Mouse (Mus musculus): Measurements from ENCODE around the gene Rnf183. TPM values are rescaled to one million over a fixed set of nuclear protein-coding genes. Genes with fewer than 3 reads are reported as not detected.

Rnf183 gene
- polyA plus RNA-seq, 1 experiment from 2014 or later: 0.24 TPM

DNA sequence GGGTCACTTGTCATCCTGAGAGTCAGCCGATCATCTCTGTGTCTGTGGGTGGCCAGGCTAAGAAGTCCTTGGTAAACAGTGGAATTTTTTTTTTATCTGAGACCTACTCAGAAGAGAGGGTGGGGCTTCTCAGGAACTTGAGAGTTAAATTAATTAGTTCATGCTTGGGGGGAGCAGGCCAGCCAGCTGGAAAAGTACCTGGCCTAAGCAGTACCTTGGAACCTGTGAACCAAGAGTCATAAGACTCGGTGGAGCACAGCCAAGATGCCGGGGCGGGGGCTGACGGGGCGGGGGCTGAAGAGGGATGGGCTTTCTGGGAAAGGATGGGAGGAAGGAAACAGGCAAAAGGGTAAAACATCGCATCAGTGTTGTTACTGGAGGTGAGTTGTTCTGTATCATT lies 2.8 kb upstream of the Rnf183 start:
- Histone ChIP-seq H3K9ac (ENCODE audit: low read depth, low read length) (no peak overlapping the region), H3K4me2 (replicated peaks; ENCODE audit: low read depth, low read length) (no peak overlapping the region), H3K27me3 (ENCODE audit: control insufficient read depth, insufficient read depth, low read length) (no peaks in the 10 kb centered on the region), H3K9me3 (ENCODE audit: control insufficient read depth, low read length) (no peaks in the 10 kb centered on the region), H3K27ac (ENCODE audit: low read depth, low read length) (no peak overlapping the region), H3K4me1 (ENCODE audit: control insufficient read depth, insufficient read depth, low read length) (no peaks in the 10 kb centered on the region), H3K4me3 (ENCODE audit: low read length) (no peak overlapping the region), H3K36me3 (ENCODE audit: control insufficient read depth, insufficient read depth, low read length) (no peaks in the 10 kb centered on the region)
- 53% methylated on average over 7 of the region's 7 CpGs for WGBS
- peak; percentile 68; the same call in 1 of the 2 replicates for ATAC-seq (ENCODE audit: low FRiP score, low TSS enrichment)

DNA sequence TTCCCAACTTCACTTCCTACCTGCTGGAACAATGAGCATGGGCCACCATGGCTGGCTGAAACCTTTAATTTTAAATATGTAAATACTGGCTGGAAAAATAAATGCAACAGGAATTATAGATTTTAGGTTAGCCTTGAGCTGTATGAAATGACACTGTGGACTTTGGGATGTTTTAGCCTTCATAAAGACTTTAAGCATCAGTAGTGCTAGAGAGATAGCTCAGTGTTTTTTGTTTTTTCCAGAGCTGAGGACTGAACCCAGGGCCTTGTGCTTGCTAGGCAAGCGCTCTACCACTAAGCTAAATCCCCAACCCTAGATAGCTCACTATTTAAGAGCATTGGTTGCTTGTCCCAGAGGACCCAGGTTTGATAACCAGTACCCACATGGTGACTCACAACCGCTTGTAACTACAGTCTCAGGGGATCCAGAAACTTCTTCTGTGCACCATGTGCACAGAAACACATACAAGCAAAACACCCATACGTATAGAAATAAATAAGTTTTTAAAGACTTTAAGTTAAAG lies 2.3 kb upstream of the Rnf183 start:
- Histone ChIP-seq H3K36me3 (ENCODE audit: control insufficient read depth, insufficient read depth, low read length) (no peaks in the 10 kb centered on the region), H3K4me2 (replicated peaks; ENCODE audit: low read depth, low read length) (no peak overlapping the region), H3K4me1 (ENCODE audit: control insufficient read depth, insufficient read depth, low read length) (no peaks in the 10 kb centered on the region), H3K27ac (ENCODE audit: low read depth, low read length) (no peak overlapping the region), H3K4me3 (ENCODE audit: low read length) (no peak overlapping the region), H3K27me3 (ENCODE audit: control insufficient read depth, insufficient read depth, low read length) (no peaks in the 10 kb centered on the region), H3K9me3 (ENCODE audit: control insufficient read depth, low read length) (no peaks in the 10 kb centered on the region), H3K9ac (ENCODE audit: low read depth, low read length) (no peak overlapping the region)
- WGBS: 90% methylated on average over 3 of the region's 3 CpGs
- ATAC-seq (ENCODE audit: low FRiP score, low TSS enrichment): no peak

- Histone ChIP-seq H3K9ac (ENCODE audit: low read depth, low read length) (no peak overlapping the region), H3K36me3 (ENCODE audit: control insufficient read depth, insufficient read depth, low read length) (no peaks in the 10 kb centered on the region), H3K9me3 (ENCODE audit: control insufficient read depth, low read length) (no peaks in the 10 kb centered on the region), H3K27ac (ENCODE audit: low read depth, low read length) (no peak overlapping the region), H3K4me3 (ENCODE audit: low read length) (no peak overlapping the region), H3K4me2 (replicated peaks; ENCODE audit: low read depth, low read length) (no peak overlapping the region), H3K4me1 (ENCODE audit: control insufficient read depth, insufficient read depth, low read length) (no peaks in the 10 kb centered on the region), H3K27me3 (ENCODE audit: control insufficient read depth, insufficient read depth, low read length) (no peaks in the 10 kb centered on the region)
- 74% methylated on average over 7 of the region's 7 CpGs for WGBS
- ATAC-seq (ENCODE audit: low FRiP score, low TSS enrichment): no peak
These were observed 847 bp downstream of the Rnf183 start for GRCm38 (mm10) chr4:62433939-62434870.

DNA sequence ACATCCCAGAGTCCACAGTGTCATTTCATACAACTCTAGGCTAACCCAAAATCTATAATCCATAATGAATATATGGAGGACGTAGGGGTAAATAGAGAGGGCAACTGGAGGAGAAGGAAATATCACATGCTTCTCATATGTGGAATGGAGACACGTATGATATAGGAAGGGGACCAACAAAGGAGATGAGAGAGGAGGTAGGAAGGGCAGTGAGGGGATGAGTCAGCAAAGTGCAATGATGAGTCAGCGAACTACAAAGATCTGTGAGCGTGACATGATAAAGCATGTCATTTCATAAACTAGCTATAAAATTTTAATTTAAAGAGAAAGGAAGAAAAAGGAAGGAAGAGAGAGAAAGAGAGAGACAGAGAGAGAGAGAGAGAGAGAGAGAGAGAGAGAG lies 3.5 kb downstream of the Rnf183 start:
- WGBS: 89% methylated on average over 4 of the region's 4 CpGs
- ATAC-seq (ENCODE audit: low FRiP score, low TSS enrichment): no peak
- H3K9ac ChIP-seq (ENCODE audit: low read depth, low read length): no peak overlapping the region

GRCm38 (mm10) chr4:62430678-62431077 lies 4.4 kb downstream of the Rnf183 start:
- H3K9me3 ChIP-seq (ENCODE audit: control insufficient read depth, low read length): no peaks in the 10 kb centered on the region
- H3K27ac ChIP-seq (ENCODE audit: low read depth, low read length): no peak overlapping the region
- H3K9ac ChIP-seq (ENCODE audit: low read depth, low read length): no peak overlapping the region
- no peak overlapping the region for H3K4me2 ChIP-seq (replicated peaks; ENCODE audit: low read depth, low read length)
- H3K36me3 ChIP-seq (ENCODE audit: control insufficient read depth, insufficient read depth, low read length): peaks cover 3% of the 10 kb centered on the region; the same call in 1 of the 2 replicates
- ATAC-seq (ENCODE audit: low FRiP score, low TSS enrichment): no peak
- H3K4me1 ChIP-seq (ENCODE audit: control insufficient read depth, insufficient read depth, low read length): no peaks in the 10 kb centered on the region
- no peak overlapping the region for H3K4me3 ChIP-seq (ENCODE audit: low read length)
- no peaks in the 10 kb centered on the region for H3K27me3 ChIP-seq (ENCODE audit: control insufficient read depth, insufficient read depth, low read length)

More for the DNA sequence above, 3.5 kb downstream of the Rnf183 start:
- H3K4me2 ChIP-seq (replicated peaks; ENCODE audit: low read depth, low read length): no peak overlapping the region
- no peak overlapping the region for H3K27ac ChIP-seq (ENCODE audit: low read depth, low read length)
- H3K27me3 ChIP-seq (ENCODE audit: control insufficient read depth, insufficient read depth, low read length): no peaks in the 10 kb centered on the region
- no peak overlapping the region for H3K4me3 ChIP-seq (ENCODE audit: low read length)
- no peaks in the 10 kb centered on the region for H3K4me1 ChIP-seq (ENCODE audit: control insufficient read depth, insufficient read depth, low read length)
- H3K36me3 ChIP-seq (ENCODE audit: control insufficient read depth, insufficient read depth, low read length): no peaks in the 10 kb centered on the region
- H3K9me3 ChIP-seq (ENCODE audit: control insufficient read depth, low read length): no peaks in the 10 kb centered on the region

- H3K27ac ChIP-seq (ENCODE audit: low read depth, low read length): no peak overlapping the region
- H3K36me3 ChIP-seq (ENCODE audit: control insufficient read depth, insufficient read depth, low read length): peaks cover 13% of the 10 kb centered on the region
- H3K4me3 ChIP-seq (ENCODE audit: low read length): no peak overlapping the region
- no peak overlapping the region for H3K9ac ChIP-seq (ENCODE audit: low read depth, low read length)
- H3K4me1 ChIP-seq (ENCODE audit: control insufficient read depth, insufficient read depth, low read length): no peaks in the 10 kb centered on the region
- H3K9me3 ChIP-seq (ENCODE audit: control insufficient read depth, low read length): no peaks in the 10 kb centered on the region
- no peak for ATAC-seq (ENCODE audit: low FRiP score, low TSS enrichment)
- H3K4me2 ChIP-seq (replicated peaks; ENCODE audit: low read depth, low read length): no peak overlapping the region
- H3K27me3 ChIP-seq (ENCODE audit: control insufficient read depth, insufficient read depth, low read length): no peaks in the 10 kb centered on the region
- WGBS: 89% methylated on average over 9 of the region's 9 CpGs
These were observed 5.4 kb downstream of the Rnf183 start for GRCm38 (mm10) chr4:62429616-62430015.

DNA sequence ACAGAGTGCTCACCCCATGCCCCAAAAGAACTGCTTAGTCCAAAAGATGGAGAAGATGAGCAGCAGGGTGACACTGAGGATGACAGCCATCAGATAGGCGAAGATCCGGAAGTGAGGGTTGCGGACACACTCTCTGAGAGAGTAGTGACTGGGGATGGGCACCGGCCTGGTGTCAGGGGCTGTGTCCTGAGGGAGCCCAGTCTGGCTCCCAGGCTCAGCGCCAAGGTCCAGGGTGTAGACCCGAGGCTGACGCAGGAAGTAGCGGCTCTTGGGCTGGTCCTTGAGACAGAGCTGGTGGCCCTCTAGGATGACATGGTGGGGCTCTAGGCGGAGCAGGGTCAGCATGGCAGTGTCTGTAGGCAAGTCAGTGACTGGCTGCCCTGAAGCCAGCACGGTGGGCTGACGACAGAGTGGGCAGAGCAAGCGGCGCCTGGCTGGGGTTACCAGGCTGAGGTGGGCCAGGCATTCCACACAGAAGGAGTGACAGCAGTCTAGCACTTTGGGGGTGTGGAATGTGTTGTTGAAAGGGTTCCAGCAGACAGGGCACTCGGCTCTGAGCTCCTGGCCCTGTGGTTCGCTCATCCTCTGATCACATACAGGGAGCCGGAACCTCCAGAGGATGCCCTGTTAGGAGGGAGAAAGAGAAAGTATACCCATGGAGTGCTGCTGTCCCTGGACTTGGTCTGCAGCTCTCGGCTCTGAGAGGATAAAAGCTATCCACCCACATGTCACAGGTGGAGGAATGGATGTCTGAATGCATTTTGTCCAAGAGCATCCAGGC lies 6.9 kb downstream of the Rnf183 start:
- Histone ChIP-seq H3K4me2 (replicated peaks; ENCODE audit: low read depth, low read length) (no peak overlapping the region), H3K9me3 (ENCODE audit: control insufficient read depth, low read length) (no peaks in the 10 kb centered on the region), H3K4me3 (ENCODE audit: low read length) (no peak overlapping the region), H3K9ac (ENCODE audit: low read depth, low read length) (no peak overlapping the region), H3K27me3 (ENCODE audit: control insufficient read depth, insufficient read depth, low read length) (no peaks in the 10 kb centered on the region), H3K36me3 (ENCODE audit: control insufficient read depth, insufficient read depth, low read length) (peaks cover 27% of the 10 kb centered on the region), H3K27ac (ENCODE audit: low read depth, low read length) (no peak overlapping the region), H3K4me1 (ENCODE audit: control insufficient read depth, insufficient read depth, low read length) (no peaks in the 10 kb centered on the region)
- ATAC-seq (ENCODE audit: low FRiP score, low TSS enrichment): 0 out of 2 replicates have a peak, but pooled peaks have one; percentile 24
- WGBS: 73% methylated on average over 17 of the region's 17 CpGs

GRCm38 (mm10) chr4:62425891-62426290 lies 9.2 kb downstream of the Rnf183 start:
- Histone ChIP-seq H3K9me3 (ENCODE audit: control insufficient read depth, low read length) (no peaks in the 10 kb centered on the region), H3K4me2 (replicated peaks; ENCODE audit: low read depth, low read length) (no peak overlapping the region), H3K36me3 (ENCODE audit: control insufficient read depth, insufficient read depth, low read length) (peaks cover 50% of the 10 kb centered on the region), H3K27ac (ENCODE audit: low read depth, low read length) (no peak overlapping the region), H3K4me3 (ENCODE audit: low read length) (no peak overlapping the region), H3K4me1 (ENCODE audit: control insufficient read depth, insufficient read depth, low read length) (no peaks in the 10 kb centered on the region), H3K27me3 (ENCODE audit: control insufficient read depth, insufficient read depth, low read length) (no peaks in the 10 kb centered on the region), H3K9ac (ENCODE audit: low read depth, low read length) (no peak overlapping the region)
- WGBS: 93% methylated on average over 4 of the region's 4 CpGs
- ATAC-seq (ENCODE audit: low FRiP score, low TSS enrichment): no peak

GRCm38 (mm10) chr4:62419091-62419490 lies 16.0 kb downstream of the Rnf183 start:
- no peak overlapping the region for H3K4me2 ChIP-seq (replicated peaks; ENCODE audit: low read depth, low read length)
- WGBS: 95% methylated on average over 6 of the region's 6 CpGs
- no peaks in the 10 kb centered on the region for H3K27me3 ChIP-seq (ENCODE audit: control insufficient read depth, insufficient read depth, low read length)
- peaks cover 98% of the 10 kb centered on the region for H3K36me3 ChIP-seq (ENCODE audit: control insufficient read depth, insufficient read depth, low read length)
- H3K4me1 ChIP-seq (ENCODE audit: control insufficient read depth, insufficient read depth, low read length): no peaks in the 10 kb centered on the region
- H3K4me3 ChIP-seq (ENCODE audit: low read length): no peak overlapping the region
- ATAC-seq (ENCODE audit: low FRiP score, low TSS enrichment): no peak
- H3K9ac ChIP-seq (ENCODE audit: low read depth, low read length): no peak overlapping the region
- no peaks in the 10 kb centered on the region for H3K9me3 ChIP-seq (ENCODE audit: control insufficient read depth, low read length)
- H3K27ac ChIP-seq (ENCODE audit: low read depth, low read length): no peak overlapping the region
